Mouse (Mus musculus): ENCODE results near the gene Ltbp4.

- TF ChIP-seq CTCF (IDR thresholded peaks at IDR 0.05; ENCODE audit: extremely low read depth, insufficient read depth, insufficient read length, insufficient replicate concordance) (no peak), POLR2A (IDR thresholded peaks at IDR 0.05; ENCODE audit: low read depth, low read length) (no peak)
Measured at GRCm38 (mm10) chr7:27354783-27355182, 17.3 kb upstream of the Ltbp4 start.

Measured in spleen, adult 2 months (tissue).